Mouse (Mus musculus) heart, embryonic 11.5 days (tissue): Measurements from ENCODE around the gene Tnfsf8. TPM values are rescaled to one million over a fixed set of nuclear protein-coding genes. Genes with fewer than 3 reads are reported as not detected.

Experiments
- ATAC-seq: fragments of 200-750 bp; cut with Nextera tagmentation; replicated peaks from 2 replicates; pipeline ENCODE4 v1.8.0; 2017; ENCODE audit warnings: moderate library complexity; ENCODE audit not compliant: insufficient number of reproducible peaks, low FRiP score, low TSS enrichment
- H3K27ac ChIP-seq: fragments of 300-500 bp; sonication (generic); 2 replicates; pipeline ENCODE4 v1.5.1; 2014; ENCODE audit warnings: mild to moderate bottlenecking, low read depth, low read length
- H3K27me3 ChIP-seq: fragments of 300-500 bp; sonication (generic); 2 replicates; pipeline ENCODE4 v1.6.1; 2014; ENCODE audit warnings: mild to moderate bottlenecking, low read length, mixed read lengths; ENCODE audit not compliant: control insufficient read depth, insufficient read depth
- H3K36me3 ChIP-seq: fragments of 300-500 bp; sonication (generic); 2 replicates; pipeline ENCODE4 v1.6.1; 2014; ENCODE audit warnings: mild to moderate bottlenecking, low read length, moderate library complexity, mixed read lengths; ENCODE audit not compliant: control insufficient read depth, insufficient read depth
- H3K4me1 ChIP-seq: fragments of 300-500 bp; sonication (generic); 2 replicates; pipeline ENCODE4 v1.6.1; 2014; ENCODE audit warnings: low read length; ENCODE audit not compliant: control insufficient read depth, insufficient read depth
- H3K4me2 ChIP-seq: fragments of 300-500 bp; sonication (generic); 2 replicates; pipeline ENCODE4 v1.6.1; 2014; ENCODE audit warnings: mild to moderate bottlenecking, moderate library complexity
- H3K4me3 ChIP-seq: fragments of 300-500 bp; sonication (generic); 2 replicates; pipeline ENCODE4 v1.5.1; 2014; ENCODE audit warnings: low read depth, low read length
- H3K9ac ChIP-seq: fragments of 300-500 bp; sonication (generic); 2 replicates; pipeline ENCODE4 v1.6.1; 2014; ENCODE audit warnings: mild to moderate bottlenecking, low read depth, low read length, moderate library complexity
- H3K9me3 ChIP-seq: fragments of 300-500 bp; sonication (generic); replicated peaks from 2 replicates; pipeline ENCODE4 v1.6.1; 2016; ENCODE audit warnings: low read length; ENCODE audit not compliant: control insufficient read depth
- WGBS: fragments of 180-500 bp; shearing (Covaris S2); extraction: QIAGEN DNeasy Blood & Tissue Kit; methylation state at CpG from one replicate; pipeline ENCODE4 v1.1.7; 2014; ENCODE audit not compliant: insufficient replicate concordance; 5-methylcytosine and 5-hydroxymethylcytosine counted together
- polyA plus RNA-seq: library from polyadenylated mRNA; unstranded; fragments of >200 nt; fragmentation: Nextera tagmentation; extraction: Ambion mirVana; gene quantifications from 2 replicates; pipeline ENCODE4 v1.2.1, GENCODE M21; 2014

Gene Tnfsf8
- polyA plus RNA-seq: not detected in 2 replicates

DNA sequence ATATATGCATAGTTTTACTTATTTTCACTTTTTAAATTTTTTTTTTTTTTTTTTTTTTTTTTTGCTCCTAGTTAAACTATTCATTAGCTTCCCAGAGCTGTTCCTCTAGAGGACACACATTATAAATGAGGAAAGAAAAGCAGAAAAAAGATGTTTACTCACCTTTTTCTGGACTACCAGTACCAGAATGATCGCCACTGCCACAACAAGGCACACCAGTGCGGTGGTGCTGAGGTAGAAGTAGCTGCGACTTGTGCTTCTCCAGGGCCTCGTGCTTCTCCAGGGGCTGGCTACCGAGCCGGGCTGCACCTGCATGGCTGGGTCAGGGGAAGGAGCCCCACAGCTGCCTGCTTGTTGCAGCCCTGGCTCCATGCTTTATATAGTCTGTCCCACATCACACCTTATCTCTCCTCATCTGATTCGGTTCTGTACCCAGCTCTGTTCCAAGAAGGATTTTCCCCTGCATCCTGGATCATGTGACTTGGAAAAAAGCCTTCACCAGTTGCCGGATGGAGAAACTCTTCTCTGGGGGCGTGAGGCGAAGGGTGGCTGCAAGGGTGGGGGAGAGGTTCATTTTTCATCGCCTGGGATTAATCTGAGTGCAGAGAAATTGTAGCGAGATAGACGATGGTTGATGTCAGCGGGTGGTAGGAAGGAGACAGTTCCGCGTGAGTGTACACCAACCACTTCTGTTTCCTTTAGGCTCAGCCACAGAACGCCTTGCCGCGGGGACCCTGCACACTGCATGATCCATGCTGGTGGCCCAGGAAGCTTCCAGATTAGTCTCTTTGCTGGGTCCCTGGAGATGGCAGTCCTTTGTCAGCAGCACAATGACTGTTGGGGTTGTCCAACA, at the start of gene Tnfsf8:
Tnfsf8 (minus strand) TSS at position 660 of the 853 bp plus-strand sequence.
- WGBS: 73% methylated on average over 19 of the region's 19 CpGs
- no peaks in the 10 kb centered on the region for H3K4me1 ChIP-seq
- H3K27ac ChIP-seq: no peak within 1 kb of the TSS
- H3K9me3 ChIP-seq: no peaks in the 10 kb centered on the region
- H3K9ac ChIP-seq: no peak within 1 kb of the TSS
- no peaks in the 10 kb centered on the region for H3K36me3 ChIP-seq
- peaks cover 5% of the 10 kb centered on the region; the same call in 1 of the 2 replicates for H3K27me3 ChIP-seq
- no peak for ATAC-seq
- no peak within 1 kb of the TSS for H3K4me3 ChIP-seq
- no peak within 1 kb of the TSS for H3K4me2 ChIP-seq

DNA sequence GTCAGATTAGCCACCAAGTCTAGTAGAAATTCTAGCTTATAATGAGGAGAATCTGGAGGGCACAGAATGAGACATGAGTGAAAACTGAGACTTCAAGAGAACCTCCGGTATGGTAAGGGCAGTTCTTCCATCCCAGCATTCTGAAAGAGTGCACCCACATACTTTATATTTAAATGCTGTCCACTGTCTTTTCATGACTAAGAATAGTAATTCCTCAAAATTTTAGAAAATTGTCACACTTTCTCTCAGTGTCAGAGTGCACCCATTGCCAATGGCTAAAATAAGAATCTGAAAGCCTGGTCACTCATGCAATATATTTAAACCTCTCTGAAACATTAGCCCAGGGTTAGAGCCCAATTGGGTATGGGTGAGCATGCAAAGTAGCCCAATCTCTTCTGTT, 47.4 kb upstream of the Tnfsf8 start:
- Histone ChIP-seq H3K27me3 (peaks cover 4% of the 10 kb centered on the region; the same call in 1 of the 2 replicates), H3K9ac (no peak overlapping the region), H3K9me3 (no peaks in the 10 kb centered on the region), H3K36me3 (no peaks in the 10 kb centered on the region), H3K4me1 (no peaks in the 10 kb centered on the region), H3K27ac (no peak overlapping the region), H3K4me3 (no peak overlapping the region), H3K4me2 (no peak overlapping the region)
- ATAC-seq: no peak
- WGBS: 97% methylated on average over 1 of the region's 1 CpGs

DNA sequence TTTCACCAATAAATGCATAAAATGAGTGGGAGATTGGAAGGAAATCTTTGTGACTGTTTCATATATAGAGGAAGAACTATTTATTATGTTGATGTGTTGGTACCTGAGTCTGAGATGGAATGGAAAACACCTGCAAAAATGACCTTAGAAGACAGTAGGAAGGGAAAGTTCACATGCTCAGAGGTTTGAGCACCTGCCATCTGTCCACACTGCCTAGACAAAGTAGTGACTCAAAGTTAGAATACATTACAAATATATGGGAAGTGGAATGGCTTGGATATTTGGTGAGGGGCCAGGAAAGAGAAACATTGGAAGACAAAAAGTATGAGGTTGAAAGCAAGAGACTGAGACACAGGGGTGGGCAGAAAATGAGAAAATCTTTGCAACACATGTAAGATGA, 46.3 kb upstream of the Tnfsf8 start:
- no peak for ATAC-seq
- H3K4me2 ChIP-seq: no peak overlapping the region
- H3K9ac ChIP-seq: no peak overlapping the region
- H3K36me3 ChIP-seq: no peaks in the 10 kb centered on the region
- H3K9me3 ChIP-seq: no peaks in the 10 kb centered on the region
- H3K4me1 ChIP-seq: no peaks in the 10 kb centered on the region
- H3K27ac ChIP-seq: no peak overlapping the region
- no peak overlapping the region for H3K4me3 ChIP-seq
- peaks cover 8% of the 10 kb centered on the region for H3K27me3 ChIP-seq

DNA sequence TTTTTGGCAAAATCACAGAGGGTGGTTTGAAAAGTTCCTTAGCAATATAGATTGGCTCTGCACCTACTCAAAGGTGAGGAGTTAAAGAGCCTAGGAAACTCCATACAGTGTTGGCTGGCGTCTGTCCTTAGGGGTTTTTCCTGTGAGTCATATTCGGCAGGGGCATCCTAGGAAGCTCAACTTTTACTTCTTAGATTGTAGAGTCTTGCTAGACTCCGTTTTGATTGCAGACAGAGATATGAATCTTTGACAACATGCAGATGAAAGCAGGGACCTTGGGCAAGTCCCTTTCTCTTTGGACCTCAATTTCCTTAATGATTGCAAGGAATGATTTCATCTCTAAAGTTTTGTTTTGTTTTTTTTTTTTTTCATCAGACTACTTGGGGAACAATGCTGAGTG, 44.9 kb upstream of the Tnfsf8 start:
- H3K9ac ChIP-seq: no peak overlapping the region
- H3K36me3 ChIP-seq: no peaks in the 10 kb centered on the region
- no peaks in the 10 kb centered on the region for H3K4me1 ChIP-seq
- no peak overlapping the region for H3K4me3 ChIP-seq
- peaks cover 16% of the 10 kb centered on the region for H3K27me3 ChIP-seq
- ATAC-seq: no peak
- 47% methylated on average over 3 of the region's 3 CpGs for WGBS
- no peaks in the 10 kb centered on the region for H3K9me3 ChIP-seq
- no peak overlapping the region for H3K4me2 ChIP-seq
- no peak overlapping the region for H3K27ac ChIP-seq

DNA sequence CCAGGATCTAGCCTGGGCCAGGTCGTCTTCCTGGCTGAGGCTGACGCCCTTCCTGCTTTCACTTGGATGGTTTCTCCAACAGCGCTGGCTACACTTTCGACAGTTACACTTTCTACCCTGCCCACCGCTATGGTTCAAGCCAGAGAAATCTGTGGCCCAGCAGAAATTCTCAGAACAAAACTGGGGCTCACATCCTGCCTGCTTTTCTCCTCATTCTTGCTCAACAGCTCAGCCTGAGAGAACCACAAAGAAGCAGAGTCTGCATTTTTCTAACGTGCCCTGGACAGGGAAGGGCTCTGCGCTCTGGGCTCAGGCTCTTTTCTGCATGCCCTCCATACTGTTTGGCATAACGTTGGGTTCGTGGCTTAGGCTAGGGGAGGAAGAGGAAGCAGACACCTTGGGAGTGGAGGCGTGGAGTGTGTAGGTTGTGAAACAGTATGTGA, 38.0 kb upstream of the Tnfsf8 start:
- Histone ChIP-seq H3K9ac (no peak overlapping the region), H3K9me3 (no peaks in the 10 kb centered on the region), H3K27ac (no peak overlapping the region), H3K4me1 (no peaks in the 10 kb centered on the region), H3K4me2 (no peak overlapping the region), H3K36me3 (no peaks in the 10 kb centered on the region), H3K27me3 (peaks cover 36% of the 10 kb centered on the region), H3K4me3 (no peak overlapping the region)
- ATAC-seq: no peak
- WGBS: 82% methylated on average over 10 of the region's 10 CpGs

DNA sequence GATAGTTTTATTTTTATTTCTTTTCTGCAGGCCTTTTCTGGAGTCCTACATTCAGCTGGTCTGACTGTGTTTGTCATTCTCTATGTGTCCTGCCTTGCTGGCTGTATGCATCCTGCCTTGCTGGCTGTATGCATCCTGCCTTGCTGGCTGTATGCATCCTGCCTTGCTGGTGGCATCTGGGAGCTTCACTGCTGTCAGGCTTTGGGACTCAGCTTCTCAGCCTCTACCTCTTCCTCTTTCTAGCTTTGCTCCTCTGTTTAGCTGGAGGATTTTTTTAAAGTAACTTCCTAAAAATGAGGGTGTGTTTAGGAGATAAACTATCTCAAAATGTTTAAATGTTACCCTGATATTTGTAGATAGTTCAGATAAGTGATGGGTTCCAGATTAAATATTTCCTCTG, 36.0 kb upstream of the Tnfsf8 start:
- no peak for ATAC-seq

DNA sequence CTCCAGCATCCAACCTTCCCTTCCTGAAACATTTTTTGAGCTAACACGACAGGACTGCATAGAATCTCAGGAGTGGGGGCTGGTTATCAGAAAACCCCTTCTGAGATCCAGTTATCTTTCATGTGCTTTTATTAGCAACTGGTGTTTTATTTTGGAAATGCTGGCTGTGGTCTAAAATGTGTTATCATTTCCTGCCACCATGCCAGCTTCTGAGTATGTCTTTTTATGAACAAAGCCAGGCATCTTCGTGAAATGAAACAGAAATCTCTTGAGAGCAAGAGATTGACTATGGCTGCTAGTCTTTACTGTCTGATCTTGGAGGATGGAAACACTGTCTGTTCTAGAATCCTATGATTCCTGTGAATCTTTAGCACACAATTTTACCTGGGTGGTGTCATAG, 25.0 kb upstream of the Tnfsf8 start:
- no peak overlapping the region for H3K4me2 ChIP-seq
- no peak overlapping the region for H3K4me3 ChIP-seq
- peaks cover 25% of the 10 kb centered on the region for H3K27me3 ChIP-seq
- H3K27ac ChIP-seq: no peak overlapping the region
- no peak overlapping the region for H3K9ac ChIP-seq
- ATAC-seq: no peak
- no peaks in the 10 kb centered on the region for H3K4me1 ChIP-seq
- no peaks in the 10 kb centered on the region for H3K36me3 ChIP-seq
- no peaks in the 10 kb centered on the region for H3K9me3 ChIP-seq
- 26% methylated on average over 2 of the region's 2 CpGs for WGBS

More for the DNA sequence above, 36.0 kb upstream of the Tnfsf8 start:
- Histone ChIP-seq H3K36me3 (no peaks in the 10 kb centered on the region), H3K9me3 (no peaks in the 10 kb centered on the region), H3K4me2 (no peak overlapping the region), H3K27me3 (peaks cover 32% of the 10 kb centered on the region), H3K9ac (no peak overlapping the region), H3K4me3 (no peak overlapping the region), H3K4me1 (no peaks in the 10 kb centered on the region), H3K27ac (no peak overlapping the region)

DNA sequence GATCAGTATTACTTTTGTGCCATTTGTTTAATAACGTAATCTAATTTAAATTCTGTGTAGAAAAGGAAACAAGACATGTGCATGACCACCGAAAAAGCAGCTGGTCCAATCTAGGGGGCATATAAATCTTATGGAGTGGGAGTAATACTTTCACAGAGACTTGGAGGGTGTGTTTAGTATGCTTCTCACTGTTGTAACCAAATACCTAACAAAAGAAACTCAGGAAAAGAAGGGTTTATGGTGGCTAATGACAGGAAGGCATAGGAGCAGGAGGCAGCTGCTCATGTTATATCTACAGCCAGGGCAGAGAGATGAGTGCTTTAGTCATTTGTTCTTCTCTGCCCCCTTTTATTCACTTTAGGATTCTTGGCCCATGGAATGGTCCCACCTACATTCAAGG, 15.6 kb upstream of the Tnfsf8 start:
- Histone ChIP-seq H3K4me1 (no peaks in the 10 kb centered on the region), H3K4me2 (no peak overlapping the region), H3K27me3 (0 out of 2 replicates have a peak, but pooled peaks cover 2% of the 10 kb centered on the region), H3K4me3 (no peak overlapping the region), H3K36me3 (no peaks in the 10 kb centered on the region), H3K9ac (no peak overlapping the region), H3K9me3 (no peaks in the 10 kb centered on the region), H3K27ac (no peak overlapping the region)
- WGBS: 75% methylated on average over 2 of the region's 2 CpGs
- no peak for ATAC-seq

DNA sequence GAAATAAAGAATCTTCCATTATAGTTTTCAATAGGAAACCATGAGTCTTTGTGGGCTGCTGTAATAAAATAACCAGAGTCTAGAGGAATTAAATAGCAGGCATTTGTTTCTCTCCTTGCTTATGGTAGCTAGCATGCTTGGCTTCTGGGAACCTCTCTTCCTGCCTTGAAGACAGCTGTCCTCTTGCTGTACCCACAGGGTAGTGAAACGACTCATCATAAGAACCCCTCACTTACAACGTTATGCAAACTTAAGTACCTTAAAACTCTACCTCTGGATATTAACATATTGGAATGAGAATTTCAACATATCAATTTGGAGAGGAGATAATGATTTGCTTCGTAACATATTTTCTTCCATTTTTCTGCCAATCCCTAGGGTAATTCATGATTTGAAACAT, 14.3 kb upstream of the Tnfsf8 start:
- H3K4me2 ChIP-seq: no peak overlapping the region
- no peaks in the 10 kb centered on the region for H3K36me3 ChIP-seq
- H3K9ac ChIP-seq: no peak overlapping the region
- no peak overlapping the region for H3K27ac ChIP-seq
- H3K4me3 ChIP-seq: no peak overlapping the region
- H3K9me3 ChIP-seq: no peaks in the 10 kb centered on the region
- 75% methylated on average over 3 of the region's 3 CpGs for WGBS
- no peak for ATAC-seq
- H3K27me3 ChIP-seq: 0 out of 2 replicates have a peak, but pooled peaks cover 2% of the 10 kb centered on the region
- no peaks in the 10 kb centered on the region for H3K4me1 ChIP-seq
